In the genomic region with DNA sequence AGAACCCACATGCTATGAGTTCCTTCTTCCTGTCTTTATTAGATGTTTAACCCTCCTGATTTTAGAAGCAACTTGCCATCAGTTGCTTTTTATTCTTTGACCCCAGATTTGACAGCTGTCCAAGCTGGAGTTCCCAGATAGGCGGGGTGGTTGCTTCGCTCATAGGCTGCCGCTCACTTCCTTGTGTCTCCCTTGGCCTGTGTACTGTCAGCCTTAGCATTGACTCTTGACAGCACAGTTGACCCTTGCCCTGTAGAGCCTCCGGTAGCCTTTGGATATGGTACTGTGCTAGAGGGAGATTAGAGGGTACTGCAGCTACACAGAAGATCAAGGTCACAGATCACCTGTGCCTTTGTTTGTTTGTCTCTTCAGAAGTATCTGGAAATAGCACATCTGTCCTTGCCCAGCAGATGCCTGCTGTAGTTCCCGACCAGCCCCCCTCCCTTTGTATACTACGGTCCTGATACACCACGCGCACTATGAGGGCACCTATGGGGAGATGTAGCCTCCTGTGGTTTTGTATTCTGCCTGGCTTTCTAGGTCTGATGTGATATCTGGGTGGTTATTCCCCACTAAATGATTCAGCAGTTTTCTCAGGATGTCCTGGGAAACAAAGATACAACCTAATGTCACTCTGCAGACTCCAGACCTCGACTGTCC, we compare ENCODE assay signal across 23 mouse cellular contexts. TPM values are rescaled to one million over a fixed set of nuclear protein-coding genes. Genes with fewer than 3 reads are reported as not detected.
A peak's percentile ranks its signal among the peaks of the same experiment; 100 is the strongest.
DNase-seq lines count a peak whose midpoint lies in the region; ATAC-seq and TF ChIP-seq lines count a peak whose summit lies in the region.
"Had no signal": no experiment of that assay in that cellular context is flagged by ENCODE, and none has a peak within 500 bp of the region (broad histone marks: within the 10 kb centered on the region; RNA-seq: fewer than 3 reads in every experiment).

No protein-coding gene starts in this region.

- H3K4me3 ChIP-seq in kidney, adult 2 months (ENCODE audit: insufficient read depth, low read depth, low read length), result no peak overlapping the region
- no peak overlapping the region for H3K4me3 ChIP-seq in liver, postnatal 0 days (ENCODE audit: low read depth, low read length)
- H3K4me3 ChIP-seq in layer of hippocampus, adult 2 months, result no peak overlapping the region
- H3K4me3 ChIP-seq: embryonic facial prominence, embryonic 13.5 days; heart, adult 2 months; hindbrain, embryonic 12.5 days; midbrain, embryonic 12.5 days had no signal

- H3K9me3 ChIP-seq in liver, postnatal 0 days (ENCODE audit: low read length), result no peaks in the 10 kb centered on the region
- H3K9me3 ChIP-seq: embryonic facial prominence, embryonic 13.5 days; hindbrain, embryonic 12.5 days; midbrain, embryonic 12.5 days had no signal

- DNase-seq in kidney, adult 2 months, result peak; percentile 86
- DNase-seq in kidney, postnatal 4 days, result no peak
- DNase-seq in MEL-GATA-1-ER (ENCODE audit: extremely low read depth, low read depth), result peak; percentile 33
- peak; percentile 67 to 87 for DNase-seq in kidney, postnatal 25 days
- DNase-seq in liver, postnatal 0 days, result no peak
- DNase-seq in cerebellum, postnatal 25 days, result no peak
- no peak for DNase-seq in layer of hippocampus, adult 2 months (ENCODE audit: low spot score in 2 of 2)
- DNase-seq: cerebellum, adult 8-10 months; gastrocnemius, postnatal 10 days; heart, adult 2 months; lung, postnatal 14 days; thymus, adult 18-20 months had no signal

- H3K4me1 ChIP-seq in kidney, adult 2 months (ENCODE audit: control insufficient read depth, insufficient read depth, low read length), result peaks cover 4% of the 10 kb centered on the region; the same call in 1 of the 2 replicates
- H3K4me1 ChIP-seq in liver, postnatal 0 days (ENCODE audit: insufficient read depth), result peaks cover 2% of the 10 kb centered on the region; the same call in 1 of the 2 replicates
- H3K4me1 ChIP-seq: embryonic facial prominence, embryonic 13.5 days; hindbrain, embryonic 12.5 days; midbrain, embryonic 12.5 days had no signal

- no peak overlapping the region for H3K27ac ChIP-seq in kidney, adult 2 months (ENCODE audit: insufficient read depth, low read depth, low read length)
- no peak overlapping the region for H3K27ac ChIP-seq in liver, postnatal 0 days (ENCODE audit: low read depth)
- H3K27ac ChIP-seq in layer of hippocampus, adult 2 months, result no peak overlapping the region
- H3K27ac ChIP-seq: embryonic facial prominence, embryonic 13.5 days; heart, adult 2 months; hindbrain, embryonic 12.5 days; midbrain, embryonic 12.5 days had no signal

- peak; percentile 65 for ATAC-seq in liver, postnatal 0 days
- no peak for ATAC-seq in frontal cortex, adult (ENCODE audit: low TSS enrichment)

- peaks cover 7% of the 10 kb centered on the region; the same call in 1 of the 2 replicates for H3K36me3 ChIP-seq in kidney, adult 2 months (ENCODE audit: control insufficient read depth, insufficient read depth, low read length)
- peaks cover 86% of the 10 kb centered on the region for H3K36me3 ChIP-seq in liver, postnatal 0 days (replicated peaks; ENCODE audit: insufficient read depth, low read length)

- TF ChIP-seq CTCF in kidney, adult 2 months (conservative IDR thresholded peaks at IDR 0.05; ENCODE audit: insufficient read depth, insufficient read length, low read depth, low read length), result no peak
- TF ChIP-seq CTCF in liver, postnatal 0 days (IDR thresholded peaks at IDR 0.05; ENCODE audit: low read depth), result no peak
- TF ChIP-seq CTCF in layer of hippocampus, adult 2 months (conservative IDR thresholded peaks at IDR 0.05), result no peak

- 54% methylated on average over 9 of the region's 9 CpGs for WGBS in kidney, adult 2 months
- WGBS in liver, postnatal 0 days (ENCODE audit: insufficient replicate concordance), result 47% methylated on average over 9 of the region's 9 CpGs

- H3K27me3 ChIP-seq in kidney, adult 2 months (replicated peaks; ENCODE audit: control insufficient read depth, insufficient read depth, low read length), result no peaks in the 10 kb centered on the region
- no peaks in the 10 kb centered on the region for H3K27me3 ChIP-seq in liver, postnatal 0 days (ENCODE audit: insufficient read depth, low read length)
- H3K27me3 ChIP-seq: embryonic facial prominence, embryonic 13.5 days; hindbrain, embryonic 12.5 days; midbrain, embryonic 12.5 days had no signal

- H3K4me2 ChIP-seq in liver, postnatal 0 days (ENCODE audit: low read depth, low read length), result no peak overlapping the region
- H3K4me2 ChIP-seq: embryonic facial prominence, embryonic 13.5 days; hindbrain, embryonic 12.5 days; midbrain, embryonic 12.5 days had no signal

- no peak overlapping the region for H3K9ac ChIP-seq in liver, postnatal 0 days (replicated peaks)
- H3K9ac ChIP-seq: embryonic facial prominence, embryonic 13.5 days; hindbrain, embryonic 12.5 days; midbrain, embryonic 12.5 days had no signal

- TF ChIP-seq POLR2A in kidney, adult 2 months (IDR thresholded peaks at IDR 0.05; ENCODE audit: low read depth, low read length), result no peak

- TF ChIP-seq EP300 in liver, postnatal 0 days (IDR thresholded peaks at IDR 0.05; ENCODE audit: low read depth), result no peak

RNA-seq across cellular contexts. Expression of gene Il17c, which starts 16.5 kb away (rescaled TPM):
- polyA plus RNA-seq in kidney, adult 2 months (2012; rRNA removed), result 0.11 TPM in 1 of 2 replicates, not detected in the other
- polyA plus RNA-seq in liver, postnatal 0 days (2015; fragmentation: Nextera tagmentation; extraction: Ambion mirVana), result not detected in 2 replicates
- not detected for total RNA-seq in layer of hippocampus, adult 2 months (2021)
- total RNA-seq: adrenal gland, postnatal 4 days; gastrocnemius, postnatal 10 days; heart, adult 2 months; layer of hippocampus, postnatal 10 days; left cerebral cortex, postnatal 14 days had no signal
- polyA plus RNA-seq: heart, adult 2 months; hindbrain, embryonic 12.5 days; intestine, embryonic 14.5 days; midbrain, embryonic 12.5 days; neural tube, embryonic 14.5 days had no signal

RNA-seq across cellular contexts. Expression of gene Cyba, which starts 27.5 kb away (rescaled TPM):
- polyA plus RNA-seq in kidney, adult 2 months (2012; rRNA removed), result 1,266 and 1,342 TPM in 2 replicates
- polyA plus RNA-seq in liver, postnatal 0 days (2015; fragmentation: Nextera tagmentation; extraction: Ambion mirVana), result 211 and 220 TPM in 2 replicates
- 10 to 100 TPM in 1 of 2 experiments, 1 to 10 TPM in 1; 10.0 to 10.7 TPM for total RNA-seq in layer of hippocampus, adult 2 months (2021)
- polyA plus RNA-seq: C2C12 had no signal

RNA-seq across cellular contexts. Expression of gene Zc3h18, which starts 28.9 kb away (rescaled TPM):
- 23.3 and 24.1 TPM in 2 replicates for polyA plus RNA-seq in kidney, adult 2 months (2012; rRNA removed)
- 12.8 and 15.6 TPM in 2 replicates for polyA plus RNA-seq in liver, postnatal 0 days (2015; fragmentation: Nextera tagmentation; extraction: Ambion mirVana)
- total RNA-seq in layer of hippocampus, adult 2 months (2021), result 10 to 100 TPM; 39.2 to 40.2 TPM

RNA-seq across cellular contexts. Expression of gene Mvd, which starts 37.9 kb away (rescaled TPM):
- polyA plus RNA-seq in kidney, adult 2 months (2012; rRNA removed), result 68.7 and 77.3 TPM in 2 replicates
- polyA plus RNA-seq in liver, postnatal 0 days (2015; fragmentation: Nextera tagmentation; extraction: Ambion mirVana), result 4.9 and 5.8 TPM in 2 replicates
- 10 to 100 TPM; 16.7 to 17.6 TPM for total RNA-seq in layer of hippocampus, adult 2 months (2021)

RNA-seq across cellular contexts. Expression of gene Trhr2, which starts 44.7 kb away (rescaled TPM):
- polyA plus RNA-seq in kidney, adult 2 months (2012; rRNA removed), result 0.05 TPM in 1 of 2 replicates, not detected in the other
- polyA plus RNA-seq in liver, postnatal 0 days (2015; fragmentation: Nextera tagmentation; extraction: Ambion mirVana), result not detected in 2 replicates
- total RNA-seq in layer of hippocampus, adult 2 months (2021), result under 1 TPM; 0.79 to 0.82 TPM
- total RNA-seq: adrenal gland, postnatal 4 days; gastrocnemius, postnatal 10 days; heart, adult 2 months had no signal
- polyA plus RNA-seq: heart, adult 2 months; heart, embryonic 16.5 days; hindbrain, embryonic 12.5 days; intestine, embryonic 14.5 days; midbrain, embryonic 12.5 days; neural tube, embryonic 14.5 days had no signal

Comparison
In these comparisons a context has a peak if more than half of its experiments do, and no peak if none do; other contexts are left out.
1. DNase-seq: peak in kidney, adult 2 months (single experiment), MEL-GATA-1-ER (single experiment) and kidney, postnatal 25 days (2 of 2); none in kidney, postnatal 4 days (0 of 2), liver, postnatal 0 days (single experiment), cerebellum, postnatal 25 days (0 of 2) and layer of hippocampus, adult 2 months (0 of 2).